Mouse (Mus musculus) thymus, adult 2 months (tissue): ENCODE measurements around the gene Mum1l1.

ENCODE experiments used
- CTCF ChIP-seq: fragments of 200-500 bp; IDR thresholded peaks from 2 replicates; pipeline ENCODE4 v1.5.1; 2012; ENCODE audit warnings: mild to moderate bottlenecking, control low read depth, low read length, moderate library complexity, borderline replicate concordance; ENCODE audit not compliant: control insufficient read depth, poor library complexity, insufficient read depth; ENCODE audit errors: extremely low read depth
- POLR2A ChIP-seq: fragments of 200-500 bp; IDR thresholded peaks from 2 replicates; pipeline ENCODE4 v1.6.1; 2012; ENCODE audit warnings: mild to moderate bottlenecking, low read length, control low read depth, moderate library complexity; ENCODE audit not compliant: control insufficient read depth, poor library complexity, insufficient read depth; ENCODE audit errors: extremely low read depth

DNA sequence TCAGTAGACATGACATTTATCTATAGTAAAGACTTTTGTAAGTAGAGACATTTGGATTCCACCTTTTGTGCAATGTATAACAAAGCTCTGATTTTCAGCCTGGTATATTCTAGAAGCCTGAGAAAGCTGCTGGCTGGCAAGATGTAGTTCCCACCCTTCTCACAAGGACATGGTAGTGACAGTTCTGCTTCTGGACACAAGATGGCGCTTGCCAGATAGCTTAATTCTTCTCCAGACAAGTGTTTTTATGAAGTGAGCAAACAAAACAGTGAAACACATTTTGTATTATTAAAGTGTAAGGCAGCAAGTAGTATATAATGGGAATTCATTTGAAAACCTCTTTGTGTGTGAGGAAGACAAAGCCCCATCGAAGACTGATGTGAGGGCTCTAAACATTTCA is 9.2 kb downstream of the Mum1l1 start:
- TF ChIP-seq CTCF = no peak
- no peak for TF ChIP-seq POLR2A
